Mouse (Mus musculus): Measurements from ENCODE around the gene Kcnb1.

Gene Kcnb1

DNA sequence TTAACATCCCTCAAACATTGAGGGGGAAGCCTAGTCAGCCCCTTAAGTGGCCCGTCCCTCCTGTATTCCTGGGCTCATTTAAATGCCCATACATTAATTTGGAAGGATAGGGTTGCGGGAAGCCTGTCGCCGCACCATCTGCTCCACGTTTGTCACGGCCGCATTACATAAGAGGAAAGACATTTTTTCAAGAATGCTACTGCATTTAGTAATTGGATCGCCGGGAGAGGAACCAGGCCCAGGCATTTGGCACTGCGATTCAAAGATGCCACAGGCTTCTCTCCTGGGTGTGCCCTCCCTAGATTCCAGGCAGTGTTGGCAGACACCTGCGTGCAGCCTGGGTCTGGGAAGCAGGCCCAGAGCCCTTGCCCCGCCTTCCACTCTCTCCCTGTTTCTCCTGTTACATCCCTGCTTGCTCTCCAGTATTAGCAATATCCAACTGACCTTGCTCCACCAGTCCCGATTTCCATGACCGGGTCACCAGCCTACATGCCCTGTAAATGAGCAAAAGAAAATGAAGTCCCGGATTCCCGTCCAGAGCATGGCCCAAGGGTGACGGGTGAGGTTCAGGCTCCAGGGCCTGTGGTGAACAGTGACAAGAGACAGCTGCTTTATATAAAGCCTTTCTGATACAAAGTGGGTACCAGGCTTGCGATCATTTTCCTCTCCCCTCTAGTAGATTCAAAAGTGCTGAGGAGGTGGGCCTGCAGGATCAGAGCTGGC lies 110.3 kb downstream of the Kcnb1 start:
- no peak for DNase-seq (ENCODE audit: low read depth)

DNA sequence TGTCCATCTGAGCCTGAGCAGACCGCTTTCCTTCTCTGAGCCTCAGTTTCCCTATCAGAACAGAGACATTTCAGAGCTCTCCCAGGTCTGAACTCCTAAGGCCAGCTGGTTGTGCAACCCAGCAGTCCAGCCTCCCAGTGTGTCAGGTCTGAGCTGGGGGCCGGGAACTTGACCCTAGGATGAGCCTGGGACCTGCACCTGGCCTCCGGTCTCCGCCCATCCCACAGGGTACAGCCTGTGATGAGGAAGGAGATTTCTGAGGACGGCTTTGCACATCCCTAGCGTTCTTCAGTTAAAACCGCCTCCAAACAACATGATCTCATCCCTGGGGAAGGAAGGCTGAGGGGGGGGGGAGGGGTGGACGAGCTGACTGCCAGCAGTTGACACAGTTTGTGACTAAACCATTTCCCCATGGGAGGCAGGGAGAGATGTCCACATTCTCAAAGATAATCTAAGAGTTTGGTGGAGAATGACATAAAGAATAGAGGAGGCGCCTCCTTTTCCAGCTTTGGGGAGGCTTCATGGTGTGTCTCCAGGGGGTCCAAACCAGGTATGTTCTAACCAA lies 110.9 kb downstream of the Kcnb1 start:
- DNase-seq (ENCODE audit: low read depth): no peak

DNA sequence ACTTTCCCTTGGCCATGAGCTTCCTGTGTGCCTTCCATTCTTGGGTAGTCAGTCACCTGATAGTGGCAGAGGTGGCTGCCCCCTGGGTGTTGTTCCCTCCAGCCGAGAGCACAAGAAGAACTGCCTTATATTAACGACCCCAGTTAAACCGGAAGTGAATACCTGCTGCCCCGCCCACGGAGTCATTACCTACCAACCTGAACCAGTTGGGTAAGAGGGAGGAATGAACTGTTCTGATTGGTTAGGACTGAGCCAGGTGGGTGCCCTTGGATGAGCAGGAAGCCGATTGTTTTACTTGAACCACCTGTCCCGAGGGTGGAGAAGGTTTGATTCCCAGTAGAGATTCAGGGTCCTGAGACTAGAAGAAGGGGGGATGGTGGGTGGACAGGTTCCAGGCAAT lies 111.5 kb downstream of the Kcnb1 start:
- no peak for DNase-seq (ENCODE audit: low read depth)

DNA sequence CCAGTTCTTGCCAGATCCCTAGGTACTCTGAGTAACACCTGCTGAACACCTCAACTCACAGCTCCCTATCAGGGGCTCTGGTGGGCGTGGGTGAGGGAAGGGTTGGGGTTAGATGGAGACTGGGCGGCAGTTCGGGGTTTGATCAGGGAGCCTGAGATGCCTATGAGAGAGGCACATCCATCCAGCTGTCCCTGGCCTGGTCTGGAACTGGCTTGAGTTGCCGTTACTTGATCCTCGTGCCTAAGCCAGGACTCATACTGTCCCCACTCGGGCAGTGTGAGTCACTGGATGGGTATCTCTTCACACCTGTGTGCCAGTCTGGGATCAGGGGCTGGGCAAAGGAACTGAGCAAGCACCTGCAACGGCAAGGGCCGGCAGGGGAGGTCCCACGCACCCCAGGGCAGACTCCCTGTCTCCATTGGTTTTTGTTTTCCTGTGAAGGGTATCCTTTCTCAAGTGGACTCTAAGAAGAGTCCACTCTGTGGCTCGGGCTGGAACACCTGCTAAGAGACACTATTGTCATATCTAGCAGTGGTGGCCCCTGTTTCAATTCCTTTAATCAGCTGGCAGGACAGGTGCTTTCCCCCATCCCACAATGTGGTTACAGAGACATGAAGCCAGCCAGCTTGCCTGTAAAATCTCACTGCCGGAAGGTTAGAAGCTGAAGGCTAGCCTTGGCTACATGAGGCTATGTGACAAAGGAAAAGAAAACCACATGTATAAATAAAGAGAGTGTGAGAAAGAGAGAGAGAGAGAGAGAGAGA lies 112.6 kb downstream of the Kcnb1 start:
- no peak for DNase-seq (ENCODE audit: low read depth)

DNA sequence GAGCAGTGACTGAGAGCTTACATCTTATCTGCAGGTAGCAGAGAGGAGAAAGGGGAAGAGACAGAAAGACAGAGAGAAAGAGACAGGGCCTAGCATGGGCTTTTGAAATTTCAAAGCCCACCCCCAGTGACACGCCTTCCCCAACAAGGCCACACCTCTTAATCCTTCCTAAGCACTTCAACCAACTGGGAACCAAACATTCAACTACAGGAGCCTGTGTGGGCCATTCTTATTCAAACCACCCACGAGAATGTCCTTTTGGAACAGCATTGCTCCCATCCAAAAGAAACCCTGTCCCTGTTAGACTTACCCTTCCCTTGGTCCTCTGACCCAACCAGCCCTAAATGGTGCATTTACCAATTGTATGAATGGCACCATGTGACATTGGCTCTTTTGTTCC lies 113.2 kb downstream of the Kcnb1 start:
- no peak for DNase-seq (ENCODE audit: low read depth)

DNA sequence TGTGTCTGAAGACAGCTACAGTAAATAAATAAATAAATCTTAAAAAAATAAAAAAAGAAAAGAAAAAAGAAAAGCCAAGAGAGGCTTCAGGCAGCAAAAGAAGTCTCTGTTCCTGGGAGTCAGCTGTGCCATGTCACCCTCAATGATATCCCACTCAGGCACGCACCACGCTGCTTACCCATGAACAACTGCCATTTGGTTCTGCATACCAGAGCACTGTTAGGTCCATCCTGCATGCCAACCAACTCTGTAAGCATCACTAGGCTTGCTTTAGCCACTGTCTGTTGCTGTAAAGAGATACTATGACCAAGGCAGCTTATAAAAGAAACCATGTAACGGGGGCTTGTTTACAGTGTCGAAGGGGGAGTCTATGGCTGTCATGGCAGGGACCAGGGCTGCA lies 113.6 kb downstream of the Kcnb1 start:
- DNase-seq (ENCODE audit: low read depth): no peak

DNA sequence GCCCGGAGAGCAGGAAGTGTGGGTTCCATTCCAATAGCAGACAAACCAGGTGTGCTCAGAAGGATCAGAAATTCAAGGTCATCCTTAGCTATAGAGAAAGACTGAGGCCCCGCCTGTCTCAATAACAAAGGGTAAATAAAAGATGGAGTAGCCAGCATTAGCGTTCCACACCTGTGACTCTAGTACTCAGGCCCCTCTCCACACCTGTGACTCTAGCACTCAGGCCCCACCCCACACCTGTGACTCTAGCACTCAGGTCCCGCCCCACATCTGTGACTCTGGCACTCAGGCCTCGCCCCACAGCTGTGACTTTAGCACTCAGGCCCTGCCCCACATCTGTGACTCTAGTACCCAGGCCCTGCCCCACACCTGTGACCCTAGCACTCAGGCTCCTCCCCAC lies 115.4 kb downstream of the Kcnb1 start:
- DNase-seq (ENCODE audit: low read depth): no peak

DNA sequence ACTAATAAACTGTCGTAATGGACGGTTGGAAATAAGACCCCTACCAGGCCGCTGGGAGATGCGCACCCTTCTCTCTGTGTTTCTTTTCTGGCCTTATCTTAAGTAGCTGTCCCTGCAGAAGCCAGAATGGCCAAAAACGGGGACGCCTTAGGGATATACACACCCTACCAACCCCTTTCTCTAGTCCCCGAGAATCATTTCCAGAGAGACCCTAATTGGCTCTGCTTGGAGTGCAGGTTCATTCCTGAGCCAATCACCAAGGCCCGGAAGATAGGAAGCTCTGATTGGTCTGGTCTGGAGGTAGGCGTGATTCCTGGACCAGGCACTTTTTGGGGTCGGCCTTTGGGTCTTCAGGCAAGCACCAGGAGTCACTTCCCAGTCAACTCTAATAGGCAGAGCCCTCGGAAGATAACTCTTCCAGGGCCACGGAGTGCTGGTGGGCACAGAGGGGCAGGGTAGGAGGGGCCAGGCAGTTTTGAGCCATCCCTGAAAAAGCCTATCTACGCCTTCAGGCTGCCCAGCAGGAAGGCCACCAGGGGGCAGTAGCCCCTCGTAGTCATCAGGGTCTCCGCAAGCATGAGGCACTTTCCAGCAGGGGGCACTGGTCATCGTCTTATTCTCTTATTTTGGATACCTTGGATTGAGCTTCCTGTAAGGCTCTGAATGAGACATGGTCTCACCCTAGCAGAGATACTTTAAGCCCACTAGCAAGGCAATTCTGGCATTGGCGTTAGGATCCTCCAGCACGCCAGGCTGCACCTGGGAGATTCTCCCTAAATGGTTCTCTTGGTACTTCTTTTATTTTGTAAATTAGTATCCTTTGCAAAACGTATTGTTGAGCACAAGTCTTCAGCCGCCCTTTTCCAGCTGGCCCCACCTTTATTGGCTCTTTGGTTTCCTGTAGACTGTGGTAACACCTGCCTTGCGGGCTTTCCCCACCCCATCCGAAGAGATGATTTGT lies 118.0 kb downstream of the Kcnb1 start:
- peak; percentile 99 for DNase-seq (ENCODE audit: low read depth)

DNA sequence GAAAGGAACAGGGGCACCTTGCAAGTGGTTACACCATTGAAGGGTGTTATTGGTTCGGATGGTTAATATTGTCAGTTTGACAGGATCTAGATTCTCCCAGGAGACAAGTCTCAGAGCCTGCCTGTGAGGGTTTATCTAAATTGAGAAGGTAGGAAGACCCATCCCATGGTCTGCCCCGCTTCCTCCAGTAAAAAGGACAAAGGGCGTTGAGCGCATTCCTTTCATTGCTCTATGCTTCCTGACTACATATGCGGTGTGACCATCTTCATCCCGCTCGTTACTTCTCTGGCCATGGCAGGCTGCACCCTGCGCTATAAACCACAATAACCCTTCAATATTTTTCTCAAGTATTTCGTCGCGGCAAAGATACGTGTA lies 118.7 kb downstream of the Kcnb1 start:
- DNase-seq (ENCODE audit: low read depth): no peak

DNA sequence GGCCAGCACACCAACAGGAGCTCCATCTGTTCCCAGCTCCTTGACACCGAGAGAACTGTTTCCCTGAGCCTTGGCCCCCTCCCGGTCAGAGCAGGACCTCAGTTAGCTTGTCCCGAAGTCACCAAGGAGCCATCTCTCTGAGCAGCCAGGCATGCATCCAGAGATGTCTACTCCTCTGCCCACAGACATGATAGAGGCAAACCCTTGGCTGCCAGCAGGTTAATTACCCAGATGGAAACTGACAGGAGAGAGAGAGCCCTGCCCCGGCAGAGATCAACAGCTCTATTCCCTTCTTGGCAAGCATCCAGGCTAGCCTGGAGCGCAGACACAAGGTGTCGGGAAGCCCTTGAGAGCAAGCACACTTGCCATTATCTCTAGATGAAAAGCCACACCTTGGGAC lies 119.6 kb downstream of the Kcnb1 start:
- DNase-seq (ENCODE audit: low read depth): no peak

DNA sequence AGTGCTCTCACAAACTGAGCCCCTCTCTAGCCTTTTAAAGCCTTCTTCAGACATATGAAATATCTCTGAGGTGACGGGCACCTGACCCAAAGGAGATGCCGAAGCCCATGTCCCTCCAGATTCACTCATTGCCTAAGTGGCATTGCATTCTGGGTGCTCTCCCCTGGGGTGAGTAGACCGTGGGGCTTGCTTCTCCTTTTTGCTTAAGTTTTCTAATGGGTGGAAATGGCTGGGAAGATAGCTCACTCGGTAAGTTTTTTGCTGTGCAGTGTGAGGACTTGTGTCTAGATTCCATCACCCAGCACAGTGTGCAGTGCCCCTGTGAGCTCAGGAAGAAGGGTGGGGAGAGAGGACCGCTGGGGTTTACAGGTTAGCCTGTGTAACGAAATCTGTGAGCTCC lies 122.4 kb downstream of the Kcnb1 start:
- DNase-seq (ENCODE audit: low read depth): no peak

DNA sequence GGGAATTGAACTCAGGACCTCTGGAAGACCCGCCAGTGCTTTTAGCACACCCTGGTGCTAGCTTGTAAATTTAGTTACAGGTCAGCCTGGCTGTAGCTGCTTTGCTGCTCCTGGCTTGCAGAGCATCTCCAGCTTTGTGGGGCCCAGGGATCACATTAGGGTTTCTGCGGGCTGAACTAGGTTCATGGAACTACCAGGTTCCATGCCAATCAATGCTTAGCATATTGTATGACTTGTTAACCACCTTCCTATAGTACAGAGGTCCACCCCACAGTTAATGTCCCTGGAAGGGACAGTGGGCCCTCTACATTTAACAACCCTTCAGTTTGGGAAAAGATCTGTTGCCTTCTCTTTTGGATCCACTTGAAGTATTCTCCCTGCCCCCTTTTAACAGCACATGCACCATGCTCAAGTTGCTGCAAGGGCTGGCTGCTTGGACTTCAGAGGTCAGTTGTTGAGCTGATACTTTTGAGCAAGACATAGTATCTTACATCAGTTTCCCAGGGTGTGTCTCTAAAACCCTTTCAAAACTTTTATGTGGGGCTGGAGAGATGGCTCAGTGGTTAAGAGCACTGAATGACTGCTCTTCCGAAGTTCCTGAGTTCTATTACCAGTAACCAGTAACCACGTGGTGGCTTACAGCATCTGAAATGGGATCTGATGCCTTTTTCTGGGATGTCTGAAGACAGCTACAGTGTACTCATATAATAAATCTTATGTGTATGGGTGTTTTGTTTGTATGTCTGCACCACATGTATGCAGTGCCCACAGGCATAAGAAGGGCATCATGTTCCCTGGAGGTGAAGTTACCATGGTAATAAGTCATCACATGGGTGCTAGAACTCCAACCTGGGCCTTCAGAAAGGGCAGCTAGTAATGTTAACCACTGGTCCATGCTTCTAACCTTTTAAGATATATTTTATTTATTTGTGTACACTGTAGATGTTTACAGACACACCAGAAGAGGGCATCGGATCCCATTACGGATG lies 123.1 kb downstream of the Kcnb1 start:
- DNase-seq (ENCODE audit: low read depth): no peak

DNA sequence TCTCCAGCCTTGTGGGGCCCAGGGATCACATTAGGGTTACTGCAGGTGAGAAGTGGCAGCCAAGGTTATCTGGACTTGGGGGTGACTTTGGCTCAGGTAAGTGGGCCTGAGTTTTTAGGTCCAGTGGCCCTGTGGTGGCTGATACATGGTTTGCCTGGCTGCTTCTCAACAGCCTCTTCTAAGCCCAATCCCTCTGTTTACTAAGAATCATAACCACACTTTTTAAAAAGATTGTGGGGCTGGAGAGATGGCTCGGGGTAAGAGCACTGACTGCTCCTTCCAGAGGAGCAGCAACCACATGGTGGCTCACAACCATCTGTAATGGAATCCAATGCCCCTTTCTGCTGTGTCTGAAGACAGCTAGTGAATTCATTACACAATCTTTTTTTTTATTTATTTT lies 123.9 kb downstream of the Kcnb1 start:
- no peak for DNase-seq (ENCODE audit: low read depth)

DNA sequence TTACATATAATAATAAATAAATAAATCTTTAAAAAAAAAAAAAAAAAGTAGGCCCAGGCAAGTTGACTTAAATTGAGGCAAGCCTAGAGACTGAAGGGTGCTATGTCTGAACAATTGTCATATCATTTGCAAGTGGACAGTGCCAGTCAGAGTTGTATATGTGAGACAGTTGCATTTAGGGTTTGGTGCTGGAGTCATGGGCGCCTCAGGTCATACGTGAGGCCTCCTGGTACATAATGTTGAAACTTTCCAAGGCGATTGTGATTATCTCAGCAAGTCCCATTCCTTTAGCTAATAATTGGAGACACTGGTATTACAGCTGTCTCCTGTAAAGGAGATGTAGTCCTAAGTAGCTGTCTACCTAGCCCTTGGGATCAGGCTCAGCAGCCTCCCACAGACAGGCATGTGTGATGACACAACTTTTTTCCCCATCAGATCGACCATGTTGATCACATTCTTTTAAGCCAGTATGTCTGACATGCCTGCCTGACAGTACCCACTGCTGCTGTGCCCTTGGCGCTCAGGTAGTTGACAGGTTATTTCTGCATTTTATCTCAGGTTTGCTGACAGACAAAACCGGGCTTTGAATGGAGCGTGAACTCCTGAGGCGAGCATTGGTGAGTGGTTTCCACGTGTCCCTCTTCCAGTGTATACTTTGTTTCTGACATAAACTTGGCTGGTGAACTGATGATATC lies 125.2 kb downstream of the Kcnb1 start:
- no peak for DNase-seq (ENCODE audit: low read depth)

DNA sequence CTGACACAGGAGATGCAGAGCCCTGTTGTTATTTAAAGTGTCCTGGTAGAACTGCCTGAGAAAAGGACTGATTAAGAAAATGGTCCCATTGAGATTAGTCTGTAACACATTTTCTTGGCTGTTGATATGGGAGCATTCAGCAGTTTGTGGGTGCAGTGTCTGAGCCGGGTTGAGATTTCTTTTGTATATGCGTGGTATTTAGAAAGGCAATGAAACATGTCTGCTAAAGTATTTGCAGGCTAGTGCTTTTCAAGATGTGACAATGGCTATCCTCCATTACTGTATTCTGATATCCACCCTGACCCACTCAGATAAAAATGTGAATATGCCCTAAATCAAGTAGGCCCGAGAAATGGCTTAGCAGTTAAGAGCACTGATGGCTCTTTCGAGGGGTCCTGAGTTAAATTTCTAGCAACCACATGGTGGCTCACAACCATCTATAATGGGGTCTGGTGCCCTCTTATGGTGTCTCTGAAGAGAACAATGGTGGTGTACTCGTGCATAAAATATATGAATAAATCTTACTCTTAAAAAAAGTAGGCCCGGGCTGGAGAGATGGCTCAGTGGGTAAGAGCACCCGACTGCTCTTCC lies 126.0 kb downstream of the Kcnb1 start:
- DNase-seq (ENCODE audit: low read depth): no peak

DNA sequence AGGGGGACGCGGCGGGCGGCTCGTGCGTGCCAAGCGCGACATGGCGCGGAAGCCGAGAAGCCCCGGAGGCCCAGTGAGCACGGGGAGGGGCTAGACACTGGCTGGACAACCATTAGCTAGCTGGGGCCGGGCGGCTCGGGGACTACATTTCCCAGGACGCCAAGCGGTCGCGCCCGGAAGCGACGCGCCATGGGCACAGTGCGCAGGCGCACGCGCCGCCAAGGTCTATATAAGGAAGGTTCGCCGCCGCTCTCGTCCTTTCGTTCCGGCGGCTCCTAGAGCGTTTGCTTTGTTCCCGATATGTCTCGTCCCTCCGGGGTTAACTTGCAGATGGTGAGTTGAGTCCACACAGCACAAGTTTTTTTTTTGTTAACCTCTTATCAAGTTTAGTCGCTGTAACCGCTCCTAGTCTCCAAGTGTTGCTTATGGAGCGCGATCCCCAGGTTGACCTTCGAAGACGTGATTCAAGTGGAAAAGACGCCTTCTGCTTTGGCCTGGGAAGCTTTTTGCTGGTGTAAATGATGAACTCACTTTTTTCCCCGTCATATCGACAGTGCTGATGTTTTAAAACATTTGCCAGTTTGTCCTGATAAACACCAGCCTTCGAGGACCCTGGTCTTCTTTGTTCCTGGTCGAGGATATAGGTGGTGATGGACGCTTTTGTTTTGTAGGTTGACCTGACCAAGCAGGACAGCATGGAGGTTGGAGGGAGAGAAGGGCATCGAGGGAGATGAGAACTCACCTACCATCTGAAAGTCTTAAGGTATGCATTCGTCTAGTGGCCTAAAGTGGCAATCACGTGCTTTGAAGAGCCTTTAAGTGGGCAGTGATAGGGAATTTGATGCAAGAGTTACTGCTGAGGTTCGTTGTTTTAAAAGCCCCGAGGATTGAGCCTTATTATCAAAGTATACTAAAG lies 126.7 kb downstream of the Kcnb1 start, which contains the start of gene Znfx1:
TSS of gene Znfx1 (minus strand) at position 51 of the 916 bp plus-strand sequence.
- peak; percentile 84 for DNase-seq (ENCODE audit: low read depth)

DNA sequence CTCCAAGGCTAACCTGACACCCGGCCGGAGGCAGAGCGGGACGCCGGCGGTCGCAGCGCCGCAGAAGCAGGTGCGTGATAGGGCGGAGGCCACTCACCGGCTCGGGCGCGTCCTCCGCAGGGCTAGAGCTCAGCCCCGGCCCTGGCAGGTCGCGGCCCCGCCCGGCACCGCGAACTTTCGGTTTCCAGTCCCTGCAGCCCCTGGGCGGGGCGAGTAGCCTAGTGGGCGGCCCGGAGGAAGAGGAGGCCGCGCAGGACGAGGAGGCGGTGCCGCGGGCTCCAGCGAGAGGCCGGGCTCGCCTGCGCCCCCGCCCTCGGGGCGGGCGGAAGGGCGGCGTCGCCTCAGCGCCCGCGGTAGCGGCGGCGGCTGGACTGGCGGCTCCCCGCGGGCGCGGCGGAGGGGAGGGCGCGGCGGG lies 127.5 kb downstream of the Kcnb1 start:
- peak; percentile 90 for DNase-seq (ENCODE audit: low read depth)

DNA sequence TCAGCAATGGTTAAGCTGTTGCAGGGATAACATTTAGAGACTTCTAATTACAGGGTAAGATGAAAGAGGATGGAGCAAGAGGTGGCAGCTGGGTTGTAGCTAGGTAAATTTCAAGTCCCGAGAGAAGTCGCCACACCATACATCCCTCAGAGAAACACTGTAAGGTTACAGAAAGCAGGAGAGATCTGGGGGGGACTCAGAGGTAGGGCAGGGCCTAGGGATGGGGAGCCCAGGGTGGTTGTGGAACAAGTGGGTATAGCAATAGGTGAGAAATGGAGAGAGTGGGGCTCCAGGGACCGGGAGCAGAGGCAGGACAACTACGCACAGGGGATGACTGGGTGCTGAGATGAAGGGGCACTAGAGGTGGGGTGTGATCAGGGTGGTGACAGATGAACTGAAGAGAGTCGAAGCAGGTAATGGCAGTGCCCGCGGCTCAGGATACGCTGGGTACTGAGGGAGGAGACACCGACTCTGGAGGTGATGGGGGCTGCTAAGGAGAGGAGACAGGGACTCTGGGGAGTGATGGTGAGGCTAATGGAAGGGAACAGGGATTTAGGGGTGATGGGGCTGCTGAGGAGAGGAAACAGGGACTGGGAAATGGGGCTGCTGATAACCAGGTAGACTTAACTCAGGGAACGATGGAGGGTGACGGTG lies 128.4 kb downstream of the Kcnb1 start:
- no peak for DNase-seq (ENCODE audit: low read depth)
